8 mouse cellular contexts compared by ENCODE assay signal in the genomic region with DNA sequence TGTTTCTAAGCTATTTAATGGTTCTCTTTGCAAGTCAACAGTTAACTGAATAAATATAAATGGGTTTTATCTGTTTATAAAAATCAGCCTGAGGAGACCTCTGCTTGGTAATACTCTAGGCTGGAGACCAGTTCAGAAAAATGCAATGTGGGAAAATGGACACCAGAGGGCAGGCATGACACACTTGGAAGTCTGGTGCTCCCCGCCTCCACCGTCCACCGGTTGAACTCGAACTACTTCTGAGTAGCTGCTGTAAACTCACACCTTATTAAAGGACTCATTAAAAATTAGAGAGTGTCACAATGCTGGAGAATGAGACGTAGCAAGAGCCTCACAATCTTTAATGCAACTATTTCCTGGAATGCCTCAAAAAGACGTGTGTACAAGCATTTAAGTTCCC. TPM values are rescaled to one million over a fixed set of nuclear protein-coding genes. Genes with fewer than 3 reads are reported as not detected.
DNase-seq lines count a peak whose midpoint lies in the region; ATAC-seq and TF ChIP-seq lines count a peak whose summit lies in the region.

No protein-coding gene starts in this region.

- H3K9ac ChIP-seq in limb, embryonic 11.5 days (ENCODE audit: low read length), result no peak overlapping the region
- no peak overlapping the region for H3K9ac ChIP-seq in midbrain, postnatal 0 days (replicated peaks; ENCODE audit: low read length, poor library complexity, severe bottlenecking)

- WGBS in limb, embryonic 11.5 days, result 7% methylated on average over 6 of the region's 6 CpGs
- WGBS in midbrain, postnatal 0 days, result 11% methylated on average over 6 of the region's 6 CpGs

- H3K4me3 ChIP-seq in cortical plate, adult 2 months (ENCODE audit: insufficient read depth, low read length), result no peak overlapping the region
- no peak overlapping the region for H3K4me3 ChIP-seq in limb, embryonic 11.5 days (ENCODE audit: low read depth, low read length)
- H3K4me3 ChIP-seq in midbrain, postnatal 0 days (ENCODE audit: low read depth, low read length), result no peak overlapping the region

- H3K36me3 ChIP-seq in limb, embryonic 11.5 days (ENCODE audit: control insufficient read depth, insufficient read depth, low read length), result no peaks in the 10 kb centered on the region
- H3K36me3 ChIP-seq in midbrain, postnatal 0 days (ENCODE audit: insufficient read depth, low read length), result no peaks in the 10 kb centered on the region

- TF ChIP-seq CTCF in cortical plate, adult 2 months (IDR thresholded peaks at IDR 0.05; ENCODE audit: extremely low read depth, insufficient read depth, low read length), result peak; percentile 77
- TF ChIP-seq CTCF in midbrain, postnatal 0 days (IDR thresholded peaks at IDR 0.05), result peak; percentile 89

- H3K9me3 ChIP-seq in limb, embryonic 11.5 days (ENCODE audit: control insufficient read depth, low read length), result no peaks in the 10 kb centered on the region
- no peaks in the 10 kb centered on the region for H3K9me3 ChIP-seq in midbrain, postnatal 0 days (ENCODE audit: low read length)

- H3K27me3 ChIP-seq in limb, embryonic 11.5 days (ENCODE audit: control insufficient read depth, insufficient read depth, low read length), result no peaks in the 10 kb centered on the region
- H3K27me3 ChIP-seq in midbrain, postnatal 0 days (ENCODE audit: insufficient read depth, low read length), result no peaks in the 10 kb centered on the region

- H3K4me2 ChIP-seq in limb, embryonic 11.5 days (ENCODE audit: low read depth, severe bottlenecking), result no peak overlapping the region
- no peak overlapping the region for H3K4me2 ChIP-seq in midbrain, postnatal 0 days (ENCODE audit: low read depth, low read length, poor library complexity, severe bottlenecking)

- H3K4me1 ChIP-seq in cortical plate, adult 2 months (ENCODE audit: control insufficient read depth, insufficient read depth, low read length), result no peaks in the 10 kb centered on the region
- no peaks in the 10 kb centered on the region for H3K4me1 ChIP-seq in limb, embryonic 11.5 days (ENCODE audit: control insufficient read depth, insufficient read depth, low read length)
- H3K4me1 ChIP-seq in midbrain, postnatal 0 days (ENCODE audit: insufficient read depth, low read length), result no peaks in the 10 kb centered on the region

- peak; percentile 36 for DNase-seq in 3134 (ENCODE audit: extremely low read depth, insufficient read length, low spot score)
- DNase-seq in adipocyte (ENCODE audit: low spot score), result peak; percentile 92
- peak; percentile 55 to 75 for DNase-seq in gastrocnemius, postnatal 4 days (ENCODE audit: low spot score in 2 of 2)
- peak; percentile 45 to 81 for DNase-seq in kidney, adult 8-10 months
- peak; percentile 89 for DNase-seq in limb, embryonic 11.5 days (ENCODE audit: low spot score)
- peak; percentile 81 for DNase-seq in midbrain, postnatal 0 days (ENCODE audit: low spot score)
- peak; percentile 34 to 38 for DNase-seq in spleen, postnatal 36 days (ENCODE audit: low spot score in 2 of 2)

- ATAC-seq in limb, embryonic 11.5 days (ENCODE audit: insufficient number of reproducible peaks, low FRiP score, low TSS enrichment, low read depth), result peak; percentile 79; the same call in 1 of the 2 replicates
- ATAC-seq in midbrain, postnatal 0 days (ENCODE audit: low FRiP score), result peak; percentile 70; the same call in 1 of the 2 replicates

- no peak overlapping the region for H3K27ac ChIP-seq in cortical plate, adult 2 months (ENCODE audit: insufficient read depth, low read length)
- no peak overlapping the region for H3K27ac ChIP-seq in limb, embryonic 11.5 days (replicated peaks; ENCODE audit: low read depth, low read length)
- H3K27ac ChIP-seq in midbrain, postnatal 0 days (ENCODE audit: low read depth, low read length), result no peak overlapping the region

- no peak for TF ChIP-seq POLR2A in cortical plate, adult 2 months (IDR thresholded peaks at IDR 0.05; ENCODE audit: extremely low read depth, insufficient read depth, low read length)

RNA-seq across cellular contexts. Expression of a gene that starts 27.5 kb away (rescaled TPM):
- polyA plus RNA-seq in cortical plate, adult 2 months (2012; rRNA removed), result 8.9 and 9.5 TPM in 2 replicates
- 10 to 100 TPM; 16.6 to 18.9 TPM for total RNA-seq in gastrocnemius, postnatal 4 days (2021)
- 54.7 and 58.3 TPM in 2 replicates for polyA plus RNA-seq in limb, embryonic 11.5 days (2014; fragmentation: Nextera tagmentation; extraction: Ambion mirVana)
- 14.7 and 23.9 TPM in 2 replicates for total RNA-seq in midbrain, postnatal 0 days (2014; rRNA removed)
- polyA plus RNA-seq in midbrain, postnatal 0 days (2015; fragmentation: Nextera tagmentation; extraction: Ambion mirVana), result 41.3 and 43.4 TPM in 2 replicates

Comparison
In these comparisons a context has a peak if more than half of its experiments do, and no peak if none do; other contexts are left out.
1. DNase-seq: peak in every context shown above with its lines; median percentile 92 in adipocyte; 89 in limb, embryonic 11.5 days; 81 in midbrain, postnatal 0 days; 65 in gastrocnemius, postnatal 4 days; 63 in kidney, adult 8-10 months; 36 in 3134; 36 in spleen, postnatal 36 days.